Comparison of ENCODE assay signal across 14 mouse cellular contexts in the genomic region with DNA sequence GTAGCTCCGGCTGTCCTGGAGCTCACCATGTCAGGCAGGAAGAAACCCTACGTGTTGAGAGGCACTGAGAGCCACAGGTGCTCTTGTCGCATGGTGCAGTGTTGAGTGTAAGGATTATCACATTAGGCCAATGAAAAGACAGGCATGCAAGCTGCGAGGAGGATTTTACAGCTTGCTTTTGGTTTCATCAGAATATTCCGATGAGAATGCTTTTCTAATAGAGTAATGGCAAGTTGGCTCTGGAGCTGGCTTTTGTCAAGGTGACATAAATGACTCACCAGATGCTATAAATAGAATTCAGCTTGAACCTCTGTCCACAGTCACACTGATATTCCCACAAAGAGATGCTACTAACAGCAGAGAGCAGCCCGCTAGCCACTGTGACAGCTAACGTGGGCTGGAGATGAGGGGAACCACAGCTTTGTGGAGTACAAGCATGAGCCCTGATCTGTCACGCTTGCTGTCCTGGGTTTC. TPM values are rescaled to one million over a fixed set of nuclear protein-coding genes. Genes with fewer than 3 reads are reported as not detected.
DNase-seq lines count a peak whose midpoint lies in the region; ATAC-seq and TF ChIP-seq lines count a peak whose summit lies in the region.
"Had no signal": no experiment of that assay in that cellular context is flagged by ENCODE, and none has a peak within 500 bp of the region (broad histone marks: within the 10 kb centered on the region; RNA-seq: fewer than 3 reads in every experiment).

No protein-coding gene starts in this region.

- H3K4me2 ChIP-seq in midbrain, embryonic 16.5 days (ENCODE audit: low read length) = no peak overlapping the region
- H3K4me2 ChIP-seq in midbrain, postnatal 0 days (ENCODE audit: low read depth, low read length, poor library complexity, severe bottlenecking) = no peak overlapping the region
- peak overlapping the region; percentile 54 for H3K4me2 ChIP-seq in heart, embryonic 14.5 days (ENCODE audit: low read length)
- H3K4me2 ChIP-seq in stomach, postnatal 0 days (replicated peaks; ENCODE audit: low read depth) = no peak overlapping the region
- H3K4me2 ChIP-seq: embryonic facial prominence, embryonic 12.5 days; liver, embryonic 11.5 days had no signal

- peak overlapping the region; percentile 13; the same call in 1 of the 2 replicates for H3K27ac ChIP-seq in midbrain, embryonic 16.5 days (ENCODE audit: low read length)
- no peak overlapping the region for H3K27ac ChIP-seq in midbrain, postnatal 0 days (ENCODE audit: low read depth, low read length)
- H3K27ac ChIP-seq in heart, embryonic 14.5 days (replicated peaks in 1 of 2; ENCODE audit: control insufficient read depth in 1 of 2, insufficient read depth in 1 of 2, low read depth in 2 of 2, low read length in 2 of 2) = peak overlapping the region; percentile 92 to 96
- no peak overlapping the region for H3K27ac ChIP-seq in stomach, postnatal 0 days (replicated peaks)
- no peak overlapping the region for H3K27ac ChIP-seq in embryonic facial prominence, embryonic 10.5 days (replicated peaks)
- H3K27ac ChIP-seq: embryonic facial prominence, embryonic 12.5 days had no signal

- no peaks in the 10 kb centered on the region for H3K9me3 ChIP-seq in midbrain, embryonic 16.5 days (replicated peaks; ENCODE audit: control insufficient read depth, low read length, poor library complexity, severe bottlenecking)
- H3K9me3 ChIP-seq in midbrain, postnatal 0 days (ENCODE audit: low read length) = no peaks in the 10 kb centered on the region
- H3K9me3 ChIP-seq in heart, embryonic 14.5 days (ENCODE audit: control insufficient read depth, low read length) = no peaks in the 10 kb centered on the region
- H3K9me3 ChIP-seq in stomach, postnatal 0 days (ENCODE audit: control insufficient read depth, low read length) = no peaks in the 10 kb centered on the region
- no peaks in the 10 kb centered on the region for H3K9me3 ChIP-seq in embryonic facial prominence, embryonic 10.5 days
- H3K9me3 ChIP-seq: embryonic facial prominence, embryonic 12.5 days; G1E had no signal

- no peak for ATAC-seq in midbrain, embryonic 16.5 days
- no peak for ATAC-seq in midbrain, postnatal 0 days (ENCODE audit: low FRiP score)
- ATAC-seq in activated CD4-positive, CD25-positive, alpha-beta regulatory T cell, adult 4 months = peak; percentile 12
- ATAC-seq in heart, embryonic 14.5 days (ENCODE audit: insufficient number of reproducible peaks, insufficient read depth, low FRiP score, low read depth) = peak; percentile 71
- ATAC-seq in stomach, postnatal 0 days (ENCODE audit: low FRiP score, low TSS enrichment) = peak; percentile 59; the same call in 1 of the 2 replicates
- ATAC-seq: forebrain, embryonic 16.5 days had no signal

- no peaks in the 10 kb centered on the region for H3K27me3 ChIP-seq in midbrain, embryonic 16.5 days (ENCODE audit: control insufficient read depth, insufficient read depth, low read depth, low read length)
- H3K27me3 ChIP-seq in midbrain, postnatal 0 days (ENCODE audit: insufficient read depth, low read length) = no peaks in the 10 kb centered on the region
- no peaks in the 10 kb centered on the region for H3K27me3 ChIP-seq in heart, embryonic 14.5 days (ENCODE audit: control insufficient read depth, insufficient read depth, low read length)
- H3K27me3 ChIP-seq in stomach, postnatal 0 days (ENCODE audit: control insufficient read depth, insufficient read depth, low read length) = no peaks in the 10 kb centered on the region
- no peaks in the 10 kb centered on the region for H3K27me3 ChIP-seq in embryonic facial prominence, embryonic 10.5 days (replicated peaks; ENCODE audit: low read depth, poor library complexity, severe bottlenecking)
- H3K27me3 ChIP-seq: embryonic facial prominence, embryonic 12.5 days had no signal

- H3K36me3 ChIP-seq in midbrain, embryonic 16.5 days (ENCODE audit: control insufficient read depth, insufficient read depth, low read length) = no peaks in the 10 kb centered on the region
- no peaks in the 10 kb centered on the region for H3K36me3 ChIP-seq in midbrain, postnatal 0 days (ENCODE audit: insufficient read depth, low read length)
- H3K36me3 ChIP-seq in heart, embryonic 14.5 days (ENCODE audit: control insufficient read depth, insufficient read depth, low read length) = no peaks in the 10 kb centered on the region
- no peaks in the 10 kb centered on the region for H3K36me3 ChIP-seq in stomach, postnatal 0 days (ENCODE audit: control insufficient read depth, insufficient read depth, low read length)
- no peaks in the 10 kb centered on the region for H3K36me3 ChIP-seq in embryonic facial prominence, embryonic 10.5 days (replicated peaks)
- H3K36me3 ChIP-seq: embryonic facial prominence, embryonic 12.5 days; G1E had no signal

- TF ChIP-seq EP300 in stomach, postnatal 0 days (optimal IDR thresholded peaks at IDR 0.05) = no peak

- WGBS in midbrain, embryonic 16.5 days = 57% methylated on average over 8 of the region's 8 CpGs
- 59% methylated on average over 8 of the region's 8 CpGs for WGBS in midbrain, postnatal 0 days
- 9% methylated on average over 8 of the region's 8 CpGs for WGBS in heart, embryonic 14.5 days
- WGBS in stomach, postnatal 0 days = 51% methylated on average over 8 of the region's 8 CpGs
- 79% methylated on average over 8 of the region's 8 CpGs for WGBS in embryonic facial prominence, embryonic 10.5 days

- DNase-seq in midbrain, postnatal 0 days (ENCODE audit: low spot score) = no peak
- DNase-seq in stomach, postnatal 0 days (ENCODE audit: low spot score) = no peak
- DNase-seq in embryonic facial prominence, embryonic 10.5 days (ENCODE audit: low spot score) = no peak
- DNase-seq in kidney, adult 8-10 months = no peak
- no peak for DNase-seq in layer of hippocampus, adult 11-12 months (ENCODE audit: low spot score)
- DNase-seq: cerebellum, adult 9-11 months; lung, postnatal 14 days had no signal

- no peaks in the 10 kb centered on the region for H3K4me1 ChIP-seq in midbrain, embryonic 16.5 days (ENCODE audit: control insufficient read depth, insufficient read depth, low read length)
- H3K4me1 ChIP-seq in midbrain, postnatal 0 days (ENCODE audit: insufficient read depth, low read length) = no peaks in the 10 kb centered on the region
- peaks cover 30 to 33% of the 10 kb centered on the region in 2 experiments for H3K4me1 ChIP-seq in heart, embryonic 14.5 days (ENCODE audit: control insufficient read depth in 2 of 2, insufficient read depth in 2 of 2, low read length in 2 of 2)
- H3K4me1 ChIP-seq in stomach, postnatal 0 days (replicated peaks; ENCODE audit: control insufficient read depth, insufficient read depth) = no peaks in the 10 kb centered on the region
- H3K4me1 ChIP-seq in embryonic facial prominence, embryonic 10.5 days = peaks cover 21% of the 10 kb centered on the region

- TF ChIP-seq CTCF in midbrain, postnatal 0 days (IDR thresholded peaks at IDR 0.05) = no peak
- no peak for TF ChIP-seq CTCF in stomach, postnatal 0 days (IDR thresholded peaks at IDR 0.05; ENCODE audit: low read depth)

- H3K4me3 ChIP-seq in midbrain, embryonic 16.5 days (ENCODE audit: low read depth, low read length) = no peak overlapping the region
- no peak overlapping the region for H3K4me3 ChIP-seq in midbrain, postnatal 0 days (ENCODE audit: low read depth, low read length)
- H3K4me3 ChIP-seq in heart, embryonic 14.5 days (ENCODE audit: control insufficient read depth in 1 of 2, insufficient read depth in 1 of 2, low read depth in 1 of 2, low read length in 2 of 2) = peak overlapping the region in 1 of 2 experiments; percentile 9; a peak in 1 of 4 replicates
- H3K4me3 ChIP-seq in stomach, postnatal 0 days (ENCODE audit: low read depth, low read length) = no peak overlapping the region
- no peak overlapping the region for H3K4me3 ChIP-seq in embryonic facial prominence, embryonic 10.5 days
- H3K4me3 ChIP-seq: embryonic facial prominence, embryonic 12.5 days had no signal

- no peak overlapping the region for H3K9ac ChIP-seq in midbrain, embryonic 16.5 days (ENCODE audit: low read depth, low read length)
- no peak overlapping the region for H3K9ac ChIP-seq in midbrain, postnatal 0 days (replicated peaks; ENCODE audit: low read length, poor library complexity, severe bottlenecking)
- H3K9ac ChIP-seq in heart, embryonic 14.5 days (ENCODE audit: low read length) = peak overlapping the region; percentile 47
- no peak overlapping the region for H3K9ac ChIP-seq in stomach, postnatal 0 days (ENCODE audit: low read length)
- H3K9ac ChIP-seq: embryonic facial prominence, embryonic 12.5 days had no signal

RNA-seq across cellular contexts. Expression of a gene that starts 38.7 kb away (rescaled TPM):
- 20.5 and 25.1 TPM in 2 replicates for polyA plus RNA-seq in midbrain, embryonic 16.5 days (2015; fragmentation: Nextera tagmentation; extraction: Ambion mirVana)
- 35.8 and 36.1 TPM in 2 replicates for total RNA-seq in midbrain, postnatal 0 days (2014; rRNA removed)
- 19.6 and 20.5 TPM in 2 replicates for polyA plus RNA-seq in midbrain, postnatal 0 days (2015; fragmentation: Nextera tagmentation; extraction: Ambion mirVana)
- polyA plus RNA-seq in activated CD4-positive, CD25-positive, alpha-beta regulatory T cell, adult 4 months (2017; shearing (Covaris generic)) = 10 to 100 TPM; 29.5 to 37.5 TPM
- 57.6 and 60.6 TPM in 2 replicates for polyA plus RNA-seq in heart, embryonic 14.5 days (2014; fragmentation: Nextera tagmentation; extraction: Ambion mirVana)
- polyA plus RNA-seq in stomach, postnatal 0 days (2015; fragmentation: Nextera tagmentation; extraction: Ambion mirVana) = 22.2 and 25.8 TPM in 2 replicates
- 23.6 and 24.2 TPM in 2 replicates for polyA plus RNA-seq in embryonic facial prominence, embryonic 10.5 days (2016; fragmentation: Nextera tagmentation; extraction: Ambion mirVana)

Comparison
In these comparisons a context has a peak if more than half of its experiments do, and no peak if none do; other contexts are left out.
1. H3K27ac ChIP-seq: peak in midbrain, embryonic 16.5 days (single experiment) and heart, embryonic 14.5 days (2 of 2); none in midbrain, postnatal 0 days (single experiment), stomach, postnatal 0 days (single experiment) and embryonic facial prominence, embryonic 10.5 days (single experiment).
2. ATAC-seq: peak in activated CD4-positive, CD25-positive, alpha-beta regulatory T cell, adult 4 months (single experiment), heart, embryonic 14.5 days (single experiment) and stomach, postnatal 0 days (single experiment); none in midbrain, embryonic 16.5 days (single experiment) and midbrain, postnatal 0 days (single experiment).